ENCODE assay signal across 23 mouse cellular contexts in the genomic region with DNA sequence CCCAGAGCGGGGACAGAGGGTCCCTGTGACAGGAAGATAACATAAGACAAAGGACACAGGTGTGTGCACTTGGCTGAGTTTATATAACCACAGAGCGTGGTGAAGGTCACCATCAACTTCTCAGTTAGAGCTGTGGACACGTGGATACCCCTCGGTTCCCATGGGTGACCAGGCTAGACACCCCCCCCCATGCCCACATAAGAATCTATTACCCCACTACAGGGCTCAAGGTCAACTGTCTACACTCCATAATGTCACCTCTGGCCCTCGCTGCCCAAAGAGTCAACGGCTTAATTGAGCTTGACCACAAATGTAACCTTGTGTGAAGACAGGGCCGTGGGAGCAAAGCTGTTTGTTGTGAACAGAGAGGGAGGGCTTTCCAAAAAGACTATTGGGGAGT.
"Had no signal": no experiment of that assay in that cellular context is flagged by ENCODE, and none has a peak within 500 bp of the region (broad histone marks: within the 10 kb centered on the region; RNA-seq: fewer than 3 reads in every experiment).

No protein-coding gene starts in this region.

- H3K4me3 ChIP-seq: left cerebral cortex, adult 2 months; liver, embryonic 15.5 days; lung, embryonic 15.5 days; megakaryocyte, embryonic 14.5 days; midbrain, embryonic 10.5 days; midbrain, embryonic 13.5 days; myocyte; neural tube, embryonic 13.5 days; stomach, embryonic 15.5 days had no signal

- H3K36me3 ChIP-seq: liver, embryonic 15.5 days; lung, embryonic 15.5 days; midbrain, embryonic 10.5 days; midbrain, embryonic 13.5 days; neural tube, embryonic 13.5 days; stomach, embryonic 15.5 days had no signal

- H3K27me3 ChIP-seq: neural tube, embryonic 13.5 days; stomach, embryonic 15.5 days had no signal

- ATAC-seq: midbrain, embryonic 13.5 days; midbrain, embryonic 16.5 days had no signal

- H3K4me1 ChIP-seq: liver, embryonic 15.5 days; lung, embryonic 15.5 days; megakaryocyte, embryonic 14.5 days; stomach, embryonic 15.5 days had no signal

- H3K9ac ChIP-seq: liver, embryonic 15.5 days; lung, embryonic 15.5 days; midbrain, embryonic 13.5 days; neural tube, embryonic 13.5 days; stomach, embryonic 15.5 days had no signal

- H3K9me3 ChIP-seq: liver, embryonic 15.5 days; lung, embryonic 15.5 days; midbrain, embryonic 10.5 days; midbrain, embryonic 13.5 days; stomach, embryonic 15.5 days had no signal

- H3K4me2 ChIP-seq: liver, embryonic 11.5 days; liver, embryonic 15.5 days; lung, embryonic 15.5 days; midbrain, embryonic 13.5 days; neural tube, embryonic 13.5 days; stomach, embryonic 15.5 days had no signal

- DNase-seq: kidney, adult 8-10 months; kidney, postnatal 36 days; layer of hippocampus, postnatal 36 days; lung, adult 18-20 months; lung, postnatal 10 days; lung, postnatal 36 days; retina, postnatal 1 day; right cerebral cortex, postnatal 25 days; spleen, adult 18-20 months; thymus, adult 2 months; thymus, postnatal 14 days; thymus, postnatal 4 days had no signal

- H3K27ac ChIP-seq: left cerebral cortex, adult 2 months; liver, embryonic 15.5 days; lung, embryonic 15.5 days; midbrain, embryonic 10.5 days; midbrain, embryonic 13.5 days; neural tube, embryonic 13.5 days; stomach, embryonic 15.5 days had no signal
